Mouse (Mus musculus): ENCODE data around the gene Ehd1. TPM values are rescaled to one million over a fixed set of nuclear protein-coding genes. Genes with fewer than 3 reads are reported as not detected.

Ehd1 gene
- polyA plus RNA-seq, 2 experiments: 38.0 to 81.6 TPM

DNA sequence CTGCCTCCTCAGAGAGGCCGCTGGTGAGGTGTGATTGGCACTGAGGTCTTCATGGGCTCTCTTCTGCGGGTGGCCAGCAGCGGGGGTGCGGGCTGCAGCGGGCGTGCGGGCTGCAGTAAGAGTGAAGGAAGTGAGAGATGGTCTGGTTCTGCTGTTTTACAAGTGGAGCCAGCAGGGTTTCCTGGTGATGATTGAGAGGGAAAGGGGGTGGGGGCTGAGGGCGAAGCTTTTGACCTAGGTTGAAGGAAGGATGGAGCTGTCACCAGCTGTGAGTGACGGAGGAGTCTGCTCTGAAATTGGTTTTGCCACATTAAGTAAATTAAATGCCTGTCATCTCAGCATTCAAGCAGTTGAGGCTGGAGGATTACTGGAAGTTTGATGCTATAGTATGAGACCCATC is 72.2 kb downstream of the Ehd1 start:
- Histone ChIP-seq H3K4me2 (ENCODE audit: low read depth) (peak overlapping the region; percentile 37; the same call in 1 of the 2 replicates), H3K36me3 (replicated peaks; ENCODE audit: control insufficient read depth, insufficient read depth, low read depth) (no peaks in the 10 kb centered on the region; the same call in 1 of the 2 replicates), H3K4me3 (ENCODE audit: insufficient read depth in 1 of 2, low read depth in 2 of 2, low read length in 2 of 2) (no peak overlapping the region), H3K27me3 (ENCODE audit: control insufficient read depth, insufficient read depth, low read length) (no peaks in the 10 kb centered on the region), H3K4me1 (replicated peaks; ENCODE audit: control insufficient read depth in 2 of 2, insufficient read depth in 2 of 2, low read length in 1 of 2) (peaks cover 10 to 11% of the 10 kb centered on the region in 2 experiments), H3K27ac (no peak overlapping the region), H3K9ac (replicated peaks) (no peak overlapping the region), H3K9me3 (ENCODE audit: control insufficient read depth, low read length) (no peaks in the 10 kb centered on the region)
- ATAC-seq (ENCODE audit: insufficient read depth) (no peak), DNase-seq (ENCODE audit: low read depth in 3 of 3, low spot score in 3 of 3) (no peak)
- 33% methylated on average over 9 of the region's 9 CpGs for WGBS (ENCODE audit: insufficient replicate concordance)
- TF ChIP-seq CTCF (IDR thresholded peaks at IDR 0.05; ENCODE audit: low read depth) (no peak), EP300 (IDR thresholded peaks at IDR 0.05; ENCODE audit: low read depth) (no peak)

DNA sequence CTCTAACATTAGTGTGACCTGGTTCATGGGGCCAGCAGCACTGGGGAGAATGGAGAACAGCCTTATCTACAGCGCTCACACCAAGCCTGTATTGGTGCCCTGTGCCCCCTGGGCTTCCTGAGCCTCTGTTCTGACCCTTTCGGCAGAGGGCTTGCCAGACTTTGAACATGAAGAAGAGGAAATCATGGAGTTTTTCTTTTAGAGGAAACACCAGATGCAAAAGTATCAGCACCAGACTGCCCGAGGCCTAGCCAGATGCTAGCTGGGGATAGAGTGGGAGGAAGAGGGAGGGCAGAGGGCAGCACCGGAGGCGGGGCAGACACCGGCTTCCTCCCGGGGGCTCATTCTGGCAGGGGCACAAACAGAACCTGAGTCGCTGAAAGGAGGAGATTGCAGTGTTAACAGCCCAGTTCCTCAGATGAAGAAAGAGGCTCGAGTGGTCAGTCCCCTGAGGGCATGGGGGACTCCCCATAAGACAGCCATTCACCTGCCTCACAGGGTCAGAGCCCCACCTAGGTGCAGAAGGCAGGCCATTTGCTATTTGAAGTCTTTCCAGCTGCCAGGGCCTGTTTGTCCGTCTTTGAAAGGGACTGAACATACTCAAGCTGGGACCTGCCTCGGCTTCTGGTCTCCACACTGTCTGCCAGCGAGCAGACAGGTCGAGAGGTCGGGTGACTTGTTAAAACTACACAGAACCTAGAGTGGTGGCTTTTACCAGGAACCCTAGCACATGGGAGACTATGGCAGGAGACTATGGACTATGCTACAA is 72.9 kb downstream of the Ehd1 start:
- Histone ChIP-seq H3K4me3 (ENCODE audit: insufficient read depth in 1 of 2, low read depth in 2 of 2, low read length in 2 of 2) (no peak overlapping the region), H3K9ac (replicated peaks) (peak overlapping the region; percentile 20; the same call in 1 of the 2 replicates), H3K27ac (no peak overlapping the region; the same call in 1 of the 2 replicates), H3K4me2 (ENCODE audit: low read depth) (peak overlapping the region; percentile 37), H3K9me3 (ENCODE audit: control insufficient read depth, low read length) (no peaks in the 10 kb centered on the region), H3K36me3 (replicated peaks; ENCODE audit: control insufficient read depth, insufficient read depth, low read depth) (no peaks in the 10 kb centered on the region; the same call in 1 of the 2 replicates), H3K4me1 (replicated peaks; ENCODE audit: control insufficient read depth in 2 of 2, insufficient read depth in 2 of 2, low read length in 1 of 2) (peaks cover 10 to 11% of the 10 kb centered on the region in 2 experiments), H3K27me3 (ENCODE audit: control insufficient read depth, insufficient read depth, low read length) (no peaks in the 10 kb centered on the region)
- WGBS (ENCODE audit: insufficient replicate concordance): 17% methylated on average over 14 of the region's 14 CpGs
- TF ChIP-seq CTCF (IDR thresholded peaks at IDR 0.05; ENCODE audit: low read depth) (no peak), EP300 (IDR thresholded peaks at IDR 0.05; ENCODE audit: low read depth) (no peak)
- no peak for DNase-seq (ENCODE audit: low read depth in 3 of 3, low spot score in 3 of 3)
- ATAC-seq (ENCODE audit: insufficient read depth): peak; percentile 58; the same call in 1 of the 2 replicates

MicroRNAs within 50 kb of the gene (microRNA counts, 519-probe panel; counts per million panel counts)
- microRNA mmu-miR-192: 6,780 counts per million, percentile 62 among the panel's probes with 10 or more counts

Small RNAs within 50 kb of the gene (microRNA-seq; reads per million reads assigned to microRNA genes)
- 6,147 reads per million, percentile 89 among the genes with 10 or more reads in this experiment for gene Mir192
- 3,064 reads per million, percentile 84 among the genes with 10 or more reads in this experiment for gene Mir194-2
- not detected for gene Mir6989

Other genes starting within 250 kb of the Ehd1 start
- 11.5 and 13.2 TPM in 2 replicates for gene Syvn1, start 230.1 kb upstream of the Ehd1 start, polyA plus RNA-seq (2012; rRNA removed)
- gene Syvn1, start 230.1 kb upstream of the Ehd1 start, polyA plus RNA-seq (2014; fragmentation: Nextera tagmentation; extraction: Ambion mirVana): 9.7 and 12.6 TPM in 2 replicates
- 22.0 and 29.6 TPM in 2 replicates for gene Mrpl49, start 218.9 kb upstream of the Ehd1 start, polyA plus RNA-seq (2012; rRNA removed)
- 43.7 and 48.2 TPM in 2 replicates for gene Mrpl49, start 218.9 kb upstream of the Ehd1 start, polyA plus RNA-seq (2014; fragmentation: Nextera tagmentation; extraction: Ambion mirVana)
- gene Fau, start 218.9 kb upstream of the Ehd1 start, polyA plus RNA-seq (2012; rRNA removed): 853 and 969 TPM in 2 replicates
- gene Fau, start 218.9 kb upstream of the Ehd1 start, polyA plus RNA-seq (2014; fragmentation: Nextera tagmentation; extraction: Ambion mirVana): 593 and 639 TPM in 2 replicates
- gene Znhit2, start 215.5 kb upstream of the Ehd1 start, polyA plus RNA-seq (2012; rRNA removed): 15.8 and 17.9 TPM in 2 replicates
- 19.3 and 20.4 TPM in 2 replicates for gene Znhit2, start 215.5 kb upstream of the Ehd1 start, polyA plus RNA-seq (2014; fragmentation: Nextera tagmentation; extraction: Ambion mirVana)
- gene Tm7sf2, start 208.4 kb upstream of the Ehd1 start, polyA plus RNA-seq (2012; rRNA removed): 35.9 and 43.4 TPM in 2 replicates
- 35.0 and 35.7 TPM in 2 replicates for gene Tm7sf2, start 208.4 kb upstream of the Ehd1 start, polyA plus RNA-seq (2014; fragmentation: Nextera tagmentation; extraction: Ambion mirVana)
- gene Vps51, start 199.5 kb upstream of the Ehd1 start, polyA plus RNA-seq (2012; rRNA removed): 20.7 and 21.9 TPM in 2 replicates
- 19.9 and 23.3 TPM in 2 replicates for gene Vps51, start 199.5 kb upstream of the Ehd1 start, polyA plus RNA-seq (2014; fragmentation: Nextera tagmentation; extraction: Ambion mirVana)
- not detected in 2 replicates for gene Tmem262, start 196.7 kb upstream of the Ehd1 start, polyA plus RNA-seq (2012; rRNA removed)
- not detected in 2 replicates for gene Tmem262, start 196.7 kb upstream of the Ehd1 start, polyA plus RNA-seq (2014; fragmentation: Nextera tagmentation; extraction: Ambion mirVana)
- 0.16 and 0.17 TPM in 2 replicates for gene Gm28374, start 194.5 kb upstream of the Ehd1 start, polyA plus RNA-seq (2012; rRNA removed)
- 0.33 and 0.38 TPM in 2 replicates for gene Gm28374, start 194.5 kb upstream of the Ehd1 start, polyA plus RNA-seq (2014; fragmentation: Nextera tagmentation; extraction: Ambion mirVana)
- 20.8 and 24.1 TPM in 2 replicates for gene Zfpl1, start 191.8 kb upstream of the Ehd1 start, polyA plus RNA-seq (2012; rRNA removed)
- 18.1 and 20.4 TPM in 2 replicates for gene Zfpl1, start 191.8 kb upstream of the Ehd1 start, polyA plus RNA-seq (2014; fragmentation: Nextera tagmentation; extraction: Ambion mirVana)
- gene Cdca5, start 191.7 kb upstream of the Ehd1 start, polyA plus RNA-seq (2012; rRNA removed): 17.6 and 23.1 TPM in 2 replicates
- gene Cdca5, start 191.7 kb upstream of the Ehd1 start, polyA plus RNA-seq (2014; fragmentation: Nextera tagmentation; extraction: Ambion mirVana): 30.9 and 33.7 TPM in 2 replicates
- gene AC131692.1, start 182.3 kb upstream of the Ehd1 start, polyA plus RNA-seq (2012; rRNA removed): 0.68 TPM in 1 of 2 replicates, not detected in the other
- gene AC131692.1, start 182.3 kb upstream of the Ehd1 start, polyA plus RNA-seq (2014; fragmentation: Nextera tagmentation; extraction: Ambion mirVana): 0.22 TPM in 1 of 2 replicates, not detected in the other
- 4.3 and 6.4 TPM in 2 replicates for gene Naaladl1, start 170.9 kb upstream of the Ehd1 start, polyA plus RNA-seq (2012; rRNA removed)
- 1.1 and 1.9 TPM in 2 replicates for gene Naaladl1, start 170.9 kb upstream of the Ehd1 start, polyA plus RNA-seq (2014; fragmentation: Nextera tagmentation; extraction: Ambion mirVana)
- gene Sac3d1, start 158.1 kb upstream of the Ehd1 start, polyA plus RNA-seq (2012; rRNA removed): 18.4 and 25.5 TPM in 2 replicates
- 22.7 and 22.9 TPM in 2 replicates for gene Sac3d1, start 158.1 kb upstream of the Ehd1 start, polyA plus RNA-seq (2014; fragmentation: Nextera tagmentation; extraction: Ambion mirVana)
- 39.6 and 41.8 TPM in 2 replicates for gene Snx15, start 148.4 kb upstream of the Ehd1 start, polyA plus RNA-seq (2012; rRNA removed)
- 42.2 and 46.2 TPM in 2 replicates for gene Snx15, start 148.4 kb upstream of the Ehd1 start, polyA plus RNA-seq (2014; fragmentation: Nextera tagmentation; extraction: Ambion mirVana)
- 0.35 and 0.57 TPM in 2 replicates for gene Batf2, start 135.7 kb upstream of the Ehd1 start, polyA plus RNA-seq (2012; rRNA removed)
- 0.09 TPM in 1 of 2 replicates, not detected in the other for gene Batf2, start 135.7 kb upstream of the Ehd1 start, polyA plus RNA-seq (2014; fragmentation: Nextera tagmentation; extraction: Ambion mirVana)
- gene Arl2, start 135.2 kb upstream of the Ehd1 start, polyA plus RNA-seq (2012; rRNA removed): 26.1 and 32.8 TPM in 2 replicates
- 22.4 and 27.5 TPM in 2 replicates for gene Arl2, start 135.2 kb upstream of the Ehd1 start, polyA plus RNA-seq (2014; fragmentation: Nextera tagmentation; extraction: Ambion mirVana)
- not detected in 2 replicates for gene Majin, start 92.3 kb upstream of the Ehd1 start, polyA plus RNA-seq (2012; rRNA removed)
- not detected in 2 replicates for gene Majin, start 92.3 kb upstream of the Ehd1 start, polyA plus RNA-seq (2014; fragmentation: Nextera tagmentation; extraction: Ambion mirVana)
- gene Gpha2, start 50.3 kb upstream of the Ehd1 start, polyA plus RNA-seq (2012; rRNA removed): not detected in 2 replicates
- not detected in 2 replicates for gene Gpha2, start 50.3 kb upstream of the Ehd1 start, polyA plus RNA-seq (2014; fragmentation: Nextera tagmentation; extraction: Ambion mirVana)
- 3.2 TPM in 2 replicates for gene Ppp2r5b, start 40.9 kb upstream of the Ehd1 start, polyA plus RNA-seq (2012; rRNA removed)
- 2.4 and 2.5 TPM in 2 replicates for gene Ppp2r5b, start 40.9 kb upstream of the Ehd1 start, polyA plus RNA-seq (2014; fragmentation: Nextera tagmentation; extraction: Ambion mirVana)
- gene Atg2a, start 35.1 kb upstream of the Ehd1 start, polyA plus RNA-seq (2012; rRNA removed): 5.0 and 5.4 TPM in 2 replicates
- 4.1 and 4.4 TPM in 2 replicates for gene Atg2a, start 35.1 kb upstream of the Ehd1 start, polyA plus RNA-seq (2014; fragmentation: Nextera tagmentation; extraction: Ambion mirVana)
- gene Cdc42bpg, start 29.7 kb downstream of the Ehd1 start, polyA plus RNA-seq (2012; rRNA removed): 2.0 and 2.1 TPM in 2 replicates
- 0.32 and 0.33 TPM in 2 replicates for gene Cdc42bpg, start 29.7 kb downstream of the Ehd1 start, polyA plus RNA-seq (2014; fragmentation: Nextera tagmentation; extraction: Ambion mirVana)
- gene Men1, start 58.3 kb downstream of the Ehd1 start, polyA plus RNA-seq (2012; rRNA removed): 19.9 and 20.4 TPM in 2 replicates
- 12.5 and 13.5 TPM in 2 replicates for gene Men1, start 58.3 kb downstream of the Ehd1 start, polyA plus RNA-seq (2014; fragmentation: Nextera tagmentation; extraction: Ambion mirVana)
- 15.9 and 17.6 TPM in 2 replicates for gene Map4k2, start 64.4 kb downstream of the Ehd1 start, polyA plus RNA-seq (2012; rRNA removed)
- gene Map4k2, start 64.4 kb downstream of the Ehd1 start, polyA plus RNA-seq (2014; fragmentation: Nextera tagmentation; extraction: Ambion mirVana): 3.0 and 3.7 TPM in 2 replicates
- 57.4 and 60.9 TPM in 2 replicates for gene Sf1, start 87.0 kb downstream of the Ehd1 start, polyA plus RNA-seq (2012; rRNA removed)
- 57.9 and 65.0 TPM in 2 replicates for gene Sf1, start 87.0 kb downstream of the Ehd1 start, polyA plus RNA-seq (2014; fragmentation: Nextera tagmentation; extraction: Ambion mirVana)
- 1.2 TPM in 2 replicates for gene Pygm, start 107.7 kb downstream of the Ehd1 start, polyA plus RNA-seq (2012; rRNA removed)
- 1.2 and 1.3 TPM in 2 replicates for gene Pygm, start 107.7 kb downstream of the Ehd1 start, polyA plus RNA-seq (2014; fragmentation: Nextera tagmentation; extraction: Ambion mirVana)
- gene Rasgrp2, start 122.6 kb downstream of the Ehd1 start, polyA plus RNA-seq (2012; rRNA removed): 64.1 and 74.5 TPM in 2 replicates
- gene Rasgrp2, start 122.6 kb downstream of the Ehd1 start, polyA plus RNA-seq (2014; fragmentation: Nextera tagmentation; extraction: Ambion mirVana): 76.3 and 76.9 TPM in 2 replicates
- 0.46 and 0.74 TPM in 2 replicates for gene Nrxn2, start 142.0 kb downstream of the Ehd1 start, polyA plus RNA-seq (2012; rRNA removed)
- 0.27 and 0.47 TPM in 2 replicates for gene Nrxn2, start 142.0 kb downstream of the Ehd1 start, polyA plus RNA-seq (2014; fragmentation: Nextera tagmentation; extraction: Ambion mirVana)

Measured in liver, embryonic 14.5 days (tissue).